Mouse (Mus musculus) thymus, adult 2 months (tissue): ENCODE measurements around the gene A930004D18Rik. TPM values are rescaled to one million over a fixed set of nuclear protein-coding genes. Genes with fewer than 3 reads are reported as not detected.

Experiments used
- DNase-seq: peaks from one replicate; pipeline ENCODE4 v3.0.0; 2021
- H3K27ac ChIP-seq: fragments of 200-500 bp; 2 replicates; pipeline ENCODE4 v1.5.1; 2012; ENCODE audit warnings: low read length, control low read depth; ENCODE audit not compliant: control insufficient read depth, insufficient read depth
- H3K27me3 ChIP-seq: fragments of 200-500 bp; 2 replicates; pipeline ENCODE4 v1.6.1; 2012; ENCODE audit warnings: mild to moderate bottlenecking, low read length, moderate library complexity, mixed read lengths; ENCODE audit not compliant: control insufficient read depth, insufficient read depth
- H3K36me3 ChIP-seq: fragments of 200-500 bp; 2 replicates; pipeline ENCODE4 v1.6.1; 2012; ENCODE audit warnings: mild to moderate bottlenecking, low read length, moderate library complexity; ENCODE audit not compliant: control insufficient read depth, insufficient read depth
- H3K4me1 ChIP-seq: fragments of 200-500 bp; replicated peaks from 2 replicates; pipeline ENCODE4 v1.6.1; 2012; ENCODE audit warnings: low read length; ENCODE audit not compliant: control insufficient read depth, insufficient read depth
- H3K4me3 ChIP-seq: fragments of 200-500 bp; 2 replicates; pipeline ENCODE4 v1.5.1; 2012; ENCODE audit warnings: mild to moderate bottlenecking, low read length, control low read depth, moderate library complexity; ENCODE audit not compliant: control insufficient read depth, insufficient read depth
- CTCF ChIP-seq: fragments of 200-500 bp; IDR thresholded peaks from 2 replicates; pipeline ENCODE4 v1.5.1; 2012; ENCODE audit warnings: mild to moderate bottlenecking, control low read depth, low read length, moderate library complexity, borderline replicate concordance; ENCODE audit not compliant: control insufficient read depth, poor library complexity, insufficient read depth; ENCODE audit errors: extremely low read depth
- POLR2A ChIP-seq: fragments of 200-500 bp; IDR thresholded peaks from 2 replicates; pipeline ENCODE4 v1.6.1; 2012; ENCODE audit warnings: mild to moderate bottlenecking, low read length, control low read depth, moderate library complexity; ENCODE audit not compliant: control insufficient read depth, poor library complexity, insufficient read depth; ENCODE audit errors: extremely low read depth
- WGBS: fragments of 180-500 bp; shearing (Covaris S2); methylation state at CpG from one replicate; pipeline ENCODE4 v1.1.7; 2018; 5-methylcytosine and 5-hydroxymethylcytosine counted together
- polyA plus RNA-seq: library from polyadenylated mRNA; depleted of rRNA; stranded (reverse); fragments of >200 nt; gene quantifications from 2 replicates; pipeline ENCODE4 v1.2.3, GENCODE M21; 2012

A930004D18Rik gene
- polyA plus RNA-seq, 1 experiment: 0.75 TPM

GRCm38 (mm10) chr2:18057336-18058145 lies 20.0 kb upstream of the A930004D18Rik start:
- H3K36me3 ChIP-seq: no peaks in the 10 kb centered on the region
- no peak for TF ChIP-seq CTCF
- 0 out of 2 replicates have a peak, but pooled peaks have one; percentile 43 for TF ChIP-seq POLR2A
- H3K4me3 ChIP-seq: peak overlapping the region; percentile 90
- peak overlapping the region; percentile 99 for H3K27ac ChIP-seq
- H3K27me3 ChIP-seq: no peaks in the 10 kb centered on the region
- H3K4me1 ChIP-seq: no peaks in the 10 kb centered on the region; the same call in 1 of the 2 replicates
- 2% methylated on average over 48 of the region's 48 CpGs for WGBS
- peak; percentile 70 for DNase-seq

DNA sequence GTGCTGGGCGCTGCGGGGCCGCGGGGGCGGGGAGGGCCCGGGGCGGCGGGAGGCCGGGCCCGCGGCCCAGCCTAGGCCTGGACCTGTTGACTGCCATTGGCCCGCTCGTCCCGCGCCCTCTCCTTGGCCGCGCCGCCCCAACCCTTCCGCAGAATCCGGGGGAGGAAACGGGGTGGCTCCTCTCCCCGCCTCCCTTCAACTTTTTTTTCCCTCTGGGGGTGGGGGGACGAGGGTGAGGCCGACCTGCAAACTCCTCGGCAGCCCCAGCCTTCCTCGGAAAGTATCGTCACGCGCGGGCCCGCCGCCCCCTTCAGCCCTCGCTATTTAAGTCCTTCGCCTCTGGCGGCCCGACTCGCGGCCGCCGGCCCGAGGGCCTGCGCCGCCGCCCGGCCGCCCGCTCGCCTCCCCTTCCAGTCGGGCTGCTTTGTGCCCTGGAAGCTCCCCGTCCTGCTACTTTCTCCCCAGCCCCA lies 19.3 kb upstream of the A930004D18Rik start:
- under 1% methylated on average over 47 of the region's 50 CpGs for WGBS
- no peaks in the 10 kb centered on the region; the same call in 1 of the 2 replicates for H3K4me1 ChIP-seq
- peak overlapping the region; percentile 99 for H3K27ac ChIP-seq
- peak; percentile 93 for DNase-seq
- peak overlapping the region; percentile 90 for H3K4me3 ChIP-seq
- no peaks in the 10 kb centered on the region for H3K27me3 ChIP-seq
- H3K36me3 ChIP-seq: no peaks in the 10 kb centered on the region
- TF ChIP-seq CTCF (peak; percentile 56; the same call in 1 of the 2 replicates), POLR2A (peak; percentile 93)

- Histone ChIP-seq H3K4me1 (no peaks in the 10 kb centered on the region; the same call in 1 of the 2 replicates), H3K4me3 (peak overlapping the region; percentile 84), H3K36me3 (no peaks in the 10 kb centered on the region), H3K27me3 (no peaks in the 10 kb centered on the region), H3K27ac (peak overlapping the region; percentile 99; the same call in 1 of the 2 replicates)
- under 1% methylated on average over 52 of the region's 66 CpGs for WGBS
- DNase-seq: peak; percentile 95
- TF ChIP-seq POLR2A (no peak), CTCF (0 out of 2 replicates have a peak, but pooled peaks have one; percentile 6)
Observed at GRCm38 (mm10) chr2:18055929-18056785, 18.6 kb upstream of the A930004D18Rik start.

- TF ChIP-seq POLR2A (no peak), CTCF (no peak)
- peak within 1 kb of the TSS; percentile 84 for H3K4me3 ChIP-seq
- H3K4me1 ChIP-seq: no peaks in the 10 kb centered on the region; the same call in 1 of the 2 replicates
- 43% methylated on average over 20 of the region's 20 CpGs for WGBS
- no peaks in the 10 kb centered on the region for H3K36me3 ChIP-seq
- DNase-seq: no peak
- no peaks in the 10 kb centered on the region; the same call in 1 of the 2 replicates for H3K27me3 ChIP-seq
- peak within 1 kb of the TSS; percentile 14; the same call in 1 of the 2 replicates for H3K27ac ChIP-seq
Observed at GRCm38 (mm10) chr2:18055016-18055928, 17.7 kb upstream of the A930004D18Rik start, which contains the start of gene Mllt10. Gene Mllt10 (plus strand): TSS chr2:18055237.

GRCm38 (mm10) chr2:18053951-18054530 lies 16.5 kb upstream of the A930004D18Rik start:
- Histone ChIP-seq H3K4me1 (no peaks in the 10 kb centered on the region; the same call in 1 of the 2 replicates), H3K4me3 (no peak overlapping the region), H3K36me3 (no peaks in the 10 kb centered on the region), H3K27ac (no peak overlapping the region), H3K27me3 (peaks cover 6% of the 10 kb centered on the region)
- no peak for TF ChIP-seq POLR2A
- no peak for TF ChIP-seq CTCF
- DNase-seq: no peak
- WGBS: 83% methylated on average over 2 of the region's 2 CpGs
